Mouse (Mus musculus) bone marrow, adult 2 months (tissue): ENCODE measurements around the gene Map1lc3a. TPM values are rescaled to one million over a fixed set of nuclear protein-coding genes. Genes with fewer than 3 reads are reported as not detected.

ENCODE experiments used
- H3K27ac ChIP-seq: fragments of 200-500 bp; 2 replicates; pipeline ENCODE4 v1.5.1; 2012; ENCODE audit warnings: low read depth, mild to moderate bottlenecking, control low read depth, inconsistent platforms, low read length; ENCODE audit not compliant: control insufficient read depth, poor library complexity, insufficient read depth
- H3K4me1 ChIP-seq: fragments of 200-500 bp; 2 replicates; pipeline ENCODE4 v1.6.1; 2011; ENCODE audit warnings: low read length; ENCODE audit not compliant: control insufficient read depth, insufficient read depth
- H3K4me3 ChIP-seq: fragments of 200-500 bp; replicated peaks from 2 replicates; pipeline ENCODE3; 2011; ENCODE audit warnings: mild to moderate bottlenecking, low read depth, low read length, control low read depth; ENCODE audit not compliant: control insufficient read depth
- CTCF ChIP-seq: fragments of 200-500 bp; IDR thresholded peaks from 2 replicates; pipeline ENCODE4 v1.5.1; 2011; ENCODE audit warnings: low read length, control low read depth; ENCODE audit not compliant: control insufficient read depth, insufficient read depth
- POLR2A ChIP-seq: fragments of 200-500 bp; IDR thresholded peaks from 2 replicates; pipeline ENCODE4 v1.6.1; 2011; ENCODE audit warnings: low read depth, mild to moderate bottlenecking, control low read depth, low read length, borderline replicate concordance; ENCODE audit not compliant: control insufficient read depth
- WGBS: fragments of 180-500 bp; shearing (Covaris S2); methylation state at CpG from one replicate; pipeline ENCODE4 v1.1.7; 2018; 5-methylcytosine and 5-hydroxymethylcytosine counted together
- polyA plus RNA-seq: library from polyadenylated mRNA; stranded (reverse); fragments of >200 nt; gene quantifications from 2 replicates; pipeline ENCODE4 v1.2.4, GENCODE M21; 2011; ENCODE audit warnings: low replicate concordance; ENCODE audit not compliant: missing spikeins, insufficient read depth, insufficient read length

Map1lc3a gene
- polyA plus RNA-seq, 1 experiment = 41.2 TPM

GRCm38 (mm10) chr2:155277721-155278120 lies 1.6 kb downstream of the Map1lc3a start:
- Histone ChIP-seq H3K4me3 (no peak overlapping the region), H3K4me1 (no peaks in the 10 kb centered on the region), H3K27ac (no peak overlapping the region)
- no peak for TF ChIP-seq CTCF
- no peak for TF ChIP-seq POLR2A
- 85% methylated on average over 2 of the region's 2 CpGs for WGBS

GRCm38 (mm10) chr2:155278361-155278760 lies 2.3 kb downstream of the Map1lc3a start:
- Histone ChIP-seq H3K27ac (no peak overlapping the region), H3K4me1 (no peaks in the 10 kb centered on the region), H3K4me3 (no peak overlapping the region)
- TF ChIP-seq POLR2A = no peak
- no peak for TF ChIP-seq CTCF
- 88% methylated on average over 7 of the region's 7 CpGs for WGBS

GRCm38 (mm10) chr2:155279163-155279562 lies 3.1 kb downstream of the Map1lc3a start:
- Histone ChIP-seq H3K4me3 (no peak overlapping the region), H3K4me1 (no peaks in the 10 kb centered on the region), H3K27ac (no peak overlapping the region)
- TF ChIP-seq CTCF (no peak), POLR2A (no peak)
- 87% methylated on average over 4 of the region's 4 CpGs for WGBS

- Histone ChIP-seq H3K4me3 (no peak overlapping the region), H3K27ac (no peak overlapping the region), H3K4me1 (no peaks in the 10 kb centered on the region)
- WGBS = 81% methylated on average over 2 of the region's 2 CpGs
- TF ChIP-seq POLR2A (no peak), CTCF (no peak)
Measured at GRCm38 (mm10) chr2:155280116-155280515, 4.0 kb downstream of the Map1lc3a start.

GRCm38 (mm10) chr2:155283793-155284192 lies 7.7 kb downstream of the Map1lc3a start:
- Histone ChIP-seq H3K4me3 (no peak overlapping the region), H3K27ac (no peak overlapping the region), H3K4me1 (no peaks in the 10 kb centered on the region; the same call in 1 of the 2 replicates)
- WGBS = 86% methylated on average over 4 of the region's 4 CpGs
- TF ChIP-seq CTCF (no peak), POLR2A (no peak)

- Histone ChIP-seq H3K4me1 (no peaks in the 10 kb centered on the region; the same call in 1 of the 2 replicates), H3K27ac (no peak overlapping the region), H3K4me3 (no peak overlapping the region)
- 82% methylated on average over 7 of the region's 7 CpGs for WGBS
- TF ChIP-seq CTCF = no peak
- TF ChIP-seq POLR2A = no peak
Measured at GRCm38 (mm10) chr2:155284647-155285046, 8.6 kb downstream of the Map1lc3a start.

- TF ChIP-seq POLR2A (no peak), CTCF (no peak)
- no peak overlapping the region for H3K27ac ChIP-seq
- H3K4me1 ChIP-seq = no peaks in the 10 kb centered on the region; the same call in 1 of the 2 replicates
- 63% methylated on average over 6 of the region's 6 CpGs for WGBS
- no peak overlapping the region for H3K4me3 ChIP-seq
Measured at GRCm38 (mm10) chr2:155285744-155286143, 9.6 kb downstream of the Map1lc3a start.

- H3K4me3 ChIP-seq = no peak overlapping the region
Measured at GRCm38 (mm10) chr2:155287456-155288250, 11.6 kb downstream of the Map1lc3a start.

More at GRCm38 (mm10) chr2:155287456-155288250, 11.6 kb downstream of the Map1lc3a start:
- Histone ChIP-seq H3K4me1 (no peaks in the 10 kb centered on the region; the same call in 1 of the 2 replicates), H3K27ac (no peak overlapping the region)
- WGBS = 84% methylated on average over 4 of the region's 4 CpGs
- TF ChIP-seq POLR2A (no peak), CTCF (no peak)
